Mouse (Mus musculus) midbrain, embryonic 13.5 days (tissue): ENCODE data around the gene Slamf7. TPM values are rescaled to one million over a fixed set of nuclear protein-coding genes. Genes with fewer than 3 reads are reported as not detected.

Source experiments
- ATAC-seq: fragments of 200-750 bp; cut with Nextera tagmentation; 2 replicates; pipeline ENCODE4 v1.8.0; 2017; ENCODE audit warnings: mild to moderate bottlenecking, moderate TSS enrichment, moderate library complexity
- H3K27ac ChIP-seq: fragments of 300-500 bp; sonication (generic); 2 replicates; pipeline ENCODE4 v1.5.1; 2015; ENCODE audit warnings: inconsistent platforms, mild to moderate bottlenecking, moderate library complexity
- H3K27me3 ChIP-seq: fragments of 300-500 bp; sonication (generic); 2 replicates; pipeline ENCODE4 v1.6.1; 2015; ENCODE audit warnings: mild to moderate bottlenecking, inconsistent platforms
- H3K36me3 ChIP-seq: fragments of 300-500 bp; sonication (generic); 2 replicates; pipeline ENCODE4 v1.6.1; 2015; ENCODE audit warnings: mild to moderate bottlenecking, inconsistent platforms
- H3K4me1 ChIP-seq: fragments of 300-500 bp; sonication (generic); replicated peaks from 2 replicates; pipeline ENCODE4 v1.6.1; 2015; ENCODE audit warnings: inconsistent platforms
- H3K4me2 ChIP-seq: fragments of 300-500 bp; sonication (generic); replicated peaks from 2 replicates; pipeline ENCODE4 v1.6.1; 2015; ENCODE audit warnings: moderate library complexity, mild to moderate bottlenecking, inconsistent platforms
- H3K4me3 ChIP-seq: fragments of 300-500 bp; sonication (generic); replicated peaks from 2 replicates; pipeline ENCODE4 v1.5.1; 2015; ENCODE audit warnings: mild to moderate bottlenecking, inconsistent platforms
- H3K9ac ChIP-seq: fragments of 300-500 bp; sonication (generic); replicated peaks from 2 replicates; pipeline ENCODE4 v1.6.1; 2015; ENCODE audit warnings: mild to moderate bottlenecking, inconsistent platforms
- H3K9me3 ChIP-seq: fragments of 300-500 bp; sonication (generic); 2 replicates; pipeline ENCODE4 v1.6.1; 2016; ENCODE audit warnings: mild to moderate bottlenecking, inconsistent platforms
- WGBS: fragments of 180-500 bp; shearing (Covaris S2); methylation state at CpG from one replicate; pipeline ENCODE4 v1.1.7; 2015; 5-methylcytosine and 5-hydroxymethylcytosine counted together
- polyA plus RNA-seq: library from polyadenylated mRNA; unstranded; fragments of >200 nt; fragmentation: Nextera tagmentation; extraction: Ambion mirVana; gene quantifications from 2 replicates; pipeline ENCODE4 v1.2.1, GENCODE M21; 2015

Gene Slamf7
- polyA plus RNA-seq, 1 experiment from 2014 or later, result not detected

DNA sequence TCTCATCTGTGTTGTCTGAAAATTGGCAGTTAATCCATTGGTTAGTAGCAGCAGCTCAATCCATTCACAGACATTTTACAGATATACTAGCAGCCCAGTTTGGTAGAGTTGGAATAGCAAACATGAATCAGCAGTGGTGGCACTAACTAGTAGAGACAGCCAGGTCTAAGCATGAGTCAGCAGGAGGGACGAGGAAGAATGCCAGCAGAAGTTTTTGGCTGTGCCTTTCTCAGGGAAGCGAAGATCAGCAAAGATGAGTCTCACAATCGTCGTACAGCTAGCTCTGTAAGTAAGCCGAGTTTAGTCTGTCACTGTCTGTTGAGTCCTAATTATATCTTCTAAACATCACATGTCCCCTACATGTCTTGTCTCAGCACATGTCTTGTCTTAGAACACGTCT is 13.5 kb upstream of the Slamf7 start:
- H3K27ac ChIP-seq, result no peak overlapping the region
- H3K4me2 ChIP-seq, result no peak overlapping the region
- H3K36me3 ChIP-seq, result no peaks in the 10 kb centered on the region
- H3K4me3 ChIP-seq, result no peak overlapping the region
- 89% methylated on average over 6 of the region's 6 CpGs for WGBS
- no peak overlapping the region for H3K9ac ChIP-seq
- H3K9me3 ChIP-seq, result no peaks in the 10 kb centered on the region
- H3K4me1 ChIP-seq, result no peaks in the 10 kb centered on the region
- no peaks in the 10 kb centered on the region for H3K27me3 ChIP-seq
- no peak for ATAC-seq

GRCm38 (mm10) chr1:171663757-171664156 is 10.9 kb upstream of the Slamf7 start:
- ATAC-seq, result no peak
- Histone ChIP-seq H3K36me3 (no peaks in the 10 kb centered on the region), H3K4me1 (no peaks in the 10 kb centered on the region), H3K4me2 (no peak overlapping the region), H3K4me3 (no peak overlapping the region), H3K9me3 (no peaks in the 10 kb centered on the region), H3K27ac (no peak overlapping the region), H3K9ac (no peak overlapping the region), H3K27me3 (no peaks in the 10 kb centered on the region)
- WGBS, result 94% methylated on average over 2 of the region's 2 CpGs

- Histone ChIP-seq H3K4me2 (no peak overlapping the region), H3K27me3 (no peaks in the 10 kb centered on the region), H3K4me1 (no peaks in the 10 kb centered on the region), H3K36me3 (no peaks in the 10 kb centered on the region), H3K9me3 (no peaks in the 10 kb centered on the region), H3K9ac (no peak overlapping the region), H3K4me3 (no peak overlapping the region), H3K27ac (no peak overlapping the region)
- ATAC-seq, result no peak
- WGBS, result 77% methylated on average over 2 of the region's 2 CpGs
Observed at GRCm38 (mm10) chr1:171661482-171661881, 8.6 kb upstream of the Slamf7 start.

DNA sequence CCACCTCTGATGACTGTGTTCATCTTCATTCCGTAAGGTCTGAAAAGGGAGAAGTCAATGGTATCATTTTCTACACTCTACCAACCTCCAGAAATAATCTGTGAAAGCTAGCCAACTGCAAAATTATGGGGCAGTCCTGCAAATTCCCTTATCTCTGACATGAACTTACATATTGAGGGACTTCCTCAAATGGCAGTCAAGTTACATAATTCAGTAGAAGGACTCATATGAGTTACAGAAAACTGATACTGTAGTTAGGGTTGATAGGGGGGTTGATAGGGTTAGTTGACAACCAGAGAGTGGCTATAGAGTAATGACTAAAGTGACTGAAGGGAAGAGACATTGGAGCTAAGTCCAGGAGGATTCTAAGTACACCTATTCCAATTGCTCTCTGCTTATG is 7.6 kb upstream of the Slamf7 start:
- Histone ChIP-seq H3K27me3 (no peaks in the 10 kb centered on the region), H3K9ac (no peak overlapping the region), H3K4me1 (no peaks in the 10 kb centered on the region), H3K27ac (no peak overlapping the region), H3K4me2 (no peak overlapping the region), H3K9me3 (no peaks in the 10 kb centered on the region), H3K36me3 (no peaks in the 10 kb centered on the region), H3K4me3 (no peak overlapping the region)
- WGBS, result 94% methylated on average over 1 of the region's 1 CpGs
- no peak for ATAC-seq

GRCm38 (mm10) chr1:171658561-171658991 is 5.7 kb upstream of the Slamf7 start:
- no peaks in the 10 kb centered on the region for H3K9me3 ChIP-seq
- H3K27ac ChIP-seq, result no peak overlapping the region
- no peaks in the 10 kb centered on the region for H3K36me3 ChIP-seq
- H3K4me2 ChIP-seq, result no peak overlapping the region
- H3K4me1 ChIP-seq, result no peaks in the 10 kb centered on the region
- ATAC-seq, result no peak
- H3K4me3 ChIP-seq, result no peak overlapping the region
- no peaks in the 10 kb centered on the region for H3K27me3 ChIP-seq
- 82% methylated on average over 5 of the region's 5 CpGs for WGBS
- no peak overlapping the region for H3K9ac ChIP-seq

- no peaks in the 10 kb centered on the region for H3K36me3 ChIP-seq
- no peak overlapping the region for H3K27ac ChIP-seq
- no peak overlapping the region for H3K9ac ChIP-seq
- WGBS, result 71% methylated on average over 8 of the region's 8 CpGs
- H3K9me3 ChIP-seq, result no peaks in the 10 kb centered on the region
- no peak for ATAC-seq
- H3K4me3 ChIP-seq, result no peak overlapping the region
- H3K4me2 ChIP-seq, result no peak overlapping the region
- H3K27me3 ChIP-seq, result no peaks in the 10 kb centered on the region
- no peaks in the 10 kb centered on the region for H3K4me1 ChIP-seq
Observed at GRCm38 (mm10) chr1:171648840-171649239, 4.0 kb downstream of the Slamf7 start.

GRCm38 (mm10) chr1:171647716-171648115 is 5.1 kb downstream of the Slamf7 start:
- Histone ChIP-seq H3K9ac (no peak overlapping the region), H3K4me2 (no peak overlapping the region), H3K4me1 (no peaks in the 10 kb centered on the region), H3K9me3 (no peaks in the 10 kb centered on the region), H3K36me3 (no peaks in the 10 kb centered on the region), H3K27me3 (no peaks in the 10 kb centered on the region), H3K27ac (no peak overlapping the region), H3K4me3 (no peak overlapping the region)
- 88% methylated on average over 5 of the region's 5 CpGs for WGBS
- ATAC-seq, result no peak

GRCm38 (mm10) chr1:171646429-171646940 is 6.3 kb downstream of the Slamf7 start:
- Histone ChIP-seq H3K4me2 (no peak overlapping the region), H3K9me3 (no peaks in the 10 kb centered on the region), H3K4me1 (no peaks in the 10 kb centered on the region), H3K9ac (no peak overlapping the region), H3K4me3 (no peak overlapping the region), H3K27ac (no peak overlapping the region), H3K27me3 (no peaks in the 10 kb centered on the region), H3K36me3 (no peaks in the 10 kb centered on the region)
- 78% methylated on average over 5 of the region's 5 CpGs for WGBS
- ATAC-seq, result no peak

DNA sequence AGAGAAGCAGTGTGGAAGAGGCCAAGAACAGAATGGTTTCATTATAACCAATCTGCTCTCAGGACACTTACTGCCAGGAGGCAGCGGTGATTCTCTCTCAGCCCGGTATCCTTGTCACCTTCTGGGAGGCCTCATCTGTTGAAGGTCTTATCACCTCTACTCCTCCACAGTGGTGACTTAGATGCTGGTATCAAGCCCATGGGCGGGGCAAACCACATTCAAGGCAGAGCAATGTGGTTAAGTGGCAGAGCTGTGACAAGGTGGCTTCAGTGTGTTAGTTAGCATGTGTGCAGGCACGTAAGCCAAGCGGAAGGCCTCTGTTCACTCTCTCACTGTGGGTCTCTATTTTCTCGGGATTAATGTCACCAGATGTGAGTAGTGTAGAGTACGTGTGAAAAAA is 9.2 kb downstream of the Slamf7 start:
- Histone ChIP-seq H3K36me3 (no peaks in the 10 kb centered on the region), H3K9me3 (no peaks in the 10 kb centered on the region), H3K9ac (no peak overlapping the region), H3K4me2 (no peak overlapping the region), H3K4me3 (no peak overlapping the region), H3K27me3 (no peaks in the 10 kb centered on the region), H3K27ac (no peak overlapping the region), H3K4me1 (no peaks in the 10 kb centered on the region)
- WGBS, result 82% methylated on average over 7 of the region's 7 CpGs
- ATAC-seq, result no peak

GRCm38 (mm10) chr1:171640796-171641195 is 12.0 kb downstream of the Slamf7 start:
- no peaks in the 10 kb centered on the region for H3K9me3 ChIP-seq
- H3K27ac ChIP-seq, result no peak overlapping the region
- 96% methylated on average over 6 of the region's 6 CpGs for WGBS
- H3K4me3 ChIP-seq, result no peak overlapping the region
- H3K4me1 ChIP-seq, result no peaks in the 10 kb centered on the region
- H3K36me3 ChIP-seq, result no peaks in the 10 kb centered on the region
- no peak overlapping the region for H3K9ac ChIP-seq
- no peak for ATAC-seq
- H3K4me2 ChIP-seq, result no peak overlapping the region
- no peaks in the 10 kb centered on the region for H3K27me3 ChIP-seq

DNA sequence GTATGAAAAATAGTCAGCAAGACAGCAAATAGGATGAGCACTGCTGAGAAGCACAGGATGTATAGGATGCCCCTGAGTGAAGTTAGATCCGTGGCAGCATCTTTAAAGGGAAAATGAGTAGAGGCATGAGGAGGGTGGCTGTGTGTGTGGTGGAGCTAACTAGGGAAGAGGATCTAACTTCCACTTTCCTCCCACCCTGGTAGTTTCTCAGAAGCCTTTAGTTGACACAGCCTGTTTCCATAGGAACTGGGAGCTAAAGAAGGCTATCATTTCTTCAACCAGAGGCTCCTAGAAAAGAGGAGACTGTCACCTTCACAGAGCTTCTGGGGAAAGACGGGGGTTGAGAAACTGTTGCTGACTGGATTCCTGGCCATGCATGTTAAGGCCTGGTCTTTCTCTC is 14.1 kb downstream of the Slamf7 start:
- no peak overlapping the region for H3K9ac ChIP-seq
- no peaks in the 10 kb centered on the region for H3K4me1 ChIP-seq
- no peaks in the 10 kb centered on the region for H3K36me3 ChIP-seq
- no peak overlapping the region for H3K4me3 ChIP-seq
- no peak overlapping the region for H3K27ac ChIP-seq
- H3K9me3 ChIP-seq, result no peaks in the 10 kb centered on the region
- WGBS, result 75% methylated on average over 2 of the region's 2 CpGs
- H3K4me2 ChIP-seq, result no peak overlapping the region
- no peak for ATAC-seq
- H3K27me3 ChIP-seq, result no peaks in the 10 kb centered on the region

GRCm38 (mm10) chr1:171637101-171637500 is 15.7 kb downstream of the Slamf7 start:
- no peak for ATAC-seq
- H3K9me3 ChIP-seq, result no peaks in the 10 kb centered on the region
- WGBS, result 83% methylated on average over 8 of the region's 8 CpGs

DNA sequence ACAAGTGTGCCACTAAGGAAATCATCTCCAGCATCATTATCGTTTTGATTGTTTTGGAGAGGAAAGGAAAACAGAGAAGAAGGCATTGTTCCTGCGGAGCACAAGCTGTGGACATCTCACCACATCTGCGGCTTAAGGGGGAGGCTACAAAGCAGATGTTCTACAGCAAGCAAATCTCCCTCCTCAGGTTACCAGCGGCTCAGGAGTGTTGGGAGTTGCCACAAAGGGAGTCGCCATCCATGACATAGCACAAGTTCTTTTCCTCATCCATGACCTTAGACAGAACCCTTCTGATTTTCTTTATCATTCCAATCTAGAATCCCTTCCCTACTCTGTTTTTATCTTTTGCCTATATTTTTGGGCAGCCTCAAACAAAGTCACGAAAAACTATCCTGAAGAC is 17.1 kb downstream of the Slamf7 start:
- H3K27me3 ChIP-seq, result no peaks in the 10 kb centered on the region
- no peak overlapping the region for H3K9ac ChIP-seq
- no peak for ATAC-seq
- H3K4me2 ChIP-seq, result no peak overlapping the region
- 62% methylated on average over 6 of the region's 6 CpGs for WGBS
- H3K4me3 ChIP-seq, result no peak overlapping the region
- H3K36me3 ChIP-seq, result no peaks in the 10 kb centered on the region
- no peaks in the 10 kb centered on the region for H3K9me3 ChIP-seq
- H3K4me1 ChIP-seq, result no peaks in the 10 kb centered on the region
- H3K27ac ChIP-seq, result no peak overlapping the region

More at GRCm38 (mm10) chr1:171637101-171637500, 15.7 kb downstream of the Slamf7 start:
- Histone ChIP-seq H3K4me2 (no peak overlapping the region), H3K4me3 (no peak overlapping the region), H3K27ac (no peak overlapping the region), H3K9ac (no peak overlapping the region), H3K4me1 (no peaks in the 10 kb centered on the region), H3K27me3 (no peaks in the 10 kb centered on the region), H3K36me3 (no peaks in the 10 kb centered on the region)
